Mouse (Mus musculus) stomach, embryonic 16.5 days (tissue): ENCODE data around the gene Sdc3. TPM values are rescaled to one million over a fixed set of nuclear protein-coding genes. Genes with fewer than 3 reads are reported as not detected.

Experiments used
- ATAC-seq: fragments of 200-750 bp; cut with Nextera tagmentation; 2 replicates; pipeline ENCODE4 v1.8.0; 2017; ENCODE audit warnings: moderate number of reproducible peaks, moderate TSS enrichment; ENCODE audit not compliant: insufficient read depth, low FRiP score
- H3K27ac ChIP-seq: fragments of 300-500 bp; sonication (generic); 2 replicates; pipeline ENCODE4 v1.5.1; 2014; ENCODE audit warnings: low read length
- H3K27me3 ChIP-seq: fragments of 300-500 bp; sonication (generic); 2 replicates; pipeline ENCODE4 v1.6.1; 2014; ENCODE audit warnings: low read length, control low read depth, mixed read lengths; ENCODE audit not compliant: control insufficient read depth, insufficient read depth
- H3K36me3 ChIP-seq: fragments of 300-500 bp; sonication (generic); 2 replicates; pipeline ENCODE4 v1.6.1; 2014; ENCODE audit warnings: low read length; ENCODE audit not compliant: control insufficient read depth, insufficient read depth
- H3K4me1 ChIP-seq: fragments of 300-500 bp; sonication (generic); 2 replicates; pipeline ENCODE4 v1.6.1; 2014; ENCODE audit warnings: low read length, control low read depth, mixed read lengths; ENCODE audit not compliant: control insufficient read depth, insufficient read depth
- H3K4me2 ChIP-seq: fragments of 300-500 bp; sonication (generic); 2 replicates; pipeline ENCODE4 v1.6.1; 2014; ENCODE audit warnings: low read depth, low read length, mixed read lengths
- H3K4me3 ChIP-seq: fragments of 300-500 bp; sonication (generic); replicated peaks from 2 replicates; pipeline ENCODE4 v1.5.1; 2014; ENCODE audit warnings: mild to moderate bottlenecking, low read length
- H3K9ac ChIP-seq: fragments of 300-500 bp; sonication (generic); 2 replicates; pipeline ENCODE4 v1.6.1; 2014; ENCODE audit warnings: low read length
- H3K9me3 ChIP-seq: fragments of 300-500 bp; sonication (generic); replicated peaks from 2 replicates; pipeline ENCODE4 v1.6.1; 2016; ENCODE audit warnings: low read length, control low read depth; ENCODE audit not compliant: control insufficient read depth
- WGBS: fragments of 180-500 bp; shearing (Covaris S2); extraction: QIAGEN DNeasy Blood & Tissue Kit; methylation state at CpG from one replicate; pipeline ENCODE4 v1.1.7; 2014; 5-methylcytosine and 5-hydroxymethylcytosine counted together
- polyA plus RNA-seq: library from polyadenylated mRNA; unstranded; fragments of >200 nt; fragmentation: Nextera tagmentation; extraction: Ambion mirVana; gene quantifications from 2 replicates; pipeline ENCODE4 v1.2.1, GENCODE M21; 2015

Gene Sdc3
- polyA plus RNA-seq, 1 experiment from 2014 or later: 23.2 TPM

GRCm38 (mm10) chr4:130761809-130762208 is 30.5 kb upstream of the Sdc3 start:
- Histone ChIP-seq H3K4me2 (no peak overlapping the region), H3K36me3 (peaks cover 36% of the 10 kb centered on the region), H3K27me3 (no peaks in the 10 kb centered on the region), H3K4me3 (no peak overlapping the region), H3K9ac (no peak overlapping the region), H3K4me1 (no peaks in the 10 kb centered on the region), H3K27ac (no peak overlapping the region), H3K9me3 (no peaks in the 10 kb centered on the region)
- no peak for ATAC-seq
- 76% methylated on average over 5 of the region's 5 CpGs for WGBS

GRCm38 (mm10) chr4:130765399-130766160 is 26.8 kb upstream of the Sdc3 start:
- 89% methylated on average over 7 of the region's 7 CpGs for WGBS
- Histone ChIP-seq H3K9me3 (no peaks in the 10 kb centered on the region), H3K27me3 (no peaks in the 10 kb centered on the region), H3K4me1 (no peaks in the 10 kb centered on the region), H3K4me2 (no peak overlapping the region), H3K4me3 (no peak overlapping the region), H3K27ac (no peak overlapping the region), H3K36me3 (peaks cover 31% of the 10 kb centered on the region), H3K9ac (no peak overlapping the region)
- no peak for ATAC-seq

GRCm38 (mm10) chr4:130766387-130766786 is 25.9 kb upstream of the Sdc3 start:
- Histone ChIP-seq H3K36me3 (peaks cover 33% of the 10 kb centered on the region), H3K27me3 (no peaks in the 10 kb centered on the region), H3K27ac (no peak overlapping the region), H3K4me1 (no peaks in the 10 kb centered on the region), H3K4me2 (no peak overlapping the region), H3K9ac (no peak overlapping the region), H3K4me3 (no peak overlapping the region), H3K9me3 (no peaks in the 10 kb centered on the region)
- WGBS: 100% methylated on average over 1 of the region's 2 CpGs
- no peak for ATAC-seq

- H3K4me1 ChIP-seq: no peaks in the 10 kb centered on the region
- ATAC-seq: no peak
- no peaks in the 10 kb centered on the region for H3K9me3 ChIP-seq
- no peak overlapping the region for H3K4me2 ChIP-seq
- no peak overlapping the region for H3K4me3 ChIP-seq
- no peak overlapping the region for H3K9ac ChIP-seq
- no peak overlapping the region for H3K27ac ChIP-seq
- peaks cover 37% of the 10 kb centered on the region for H3K36me3 ChIP-seq
- 92% methylated on average over 4 of the region's 4 CpGs for WGBS
- H3K27me3 ChIP-seq: no peaks in the 10 kb centered on the region
These were observed 25.4 kb upstream of the Sdc3 start for GRCm38 (mm10) chr4:130766926-130767325.

- H3K4me1 ChIP-seq: peaks cover 6% of the 10 kb centered on the region; the same call in 1 of the 2 replicates
- WGBS: 85% methylated on average over 4 of the region's 4 CpGs
- no peak for ATAC-seq
- H3K27me3 ChIP-seq: no peaks in the 10 kb centered on the region
- H3K9me3 ChIP-seq: no peaks in the 10 kb centered on the region
- H3K36me3 ChIP-seq: peaks cover 17% of the 10 kb centered on the region; the same call in 1 of the 2 replicates
- no peak overlapping the region for H3K9ac ChIP-seq
- H3K4me2 ChIP-seq: no peak overlapping the region
- H3K27ac ChIP-seq: no peak overlapping the region
- no peak overlapping the region for H3K4me3 ChIP-seq
These were observed 18.4 kb upstream of the Sdc3 start for GRCm38 (mm10) chr4:130773899-130774298.

GRCm38 (mm10) chr4:130774822-130775221 is 17.5 kb upstream of the Sdc3 start:
- no peak overlapping the region for H3K4me3 ChIP-seq
- H3K9ac ChIP-seq: no peak overlapping the region
- no peak overlapping the region for H3K4me2 ChIP-seq
- no peak for ATAC-seq
- no peak overlapping the region for H3K27ac ChIP-seq
- H3K27me3 ChIP-seq: no peaks in the 10 kb centered on the region
- no peaks in the 10 kb centered on the region for H3K9me3 ChIP-seq
- WGBS: 82% methylated on average over 4 of the region's 4 CpGs
- peaks cover 19% of the 10 kb centered on the region; the same call in 1 of the 2 replicates for H3K36me3 ChIP-seq
- peaks cover 6% of the 10 kb centered on the region; the same call in 1 of the 2 replicates for H3K4me1 ChIP-seq

- peaks cover 15% of the 10 kb centered on the region; the same call in 1 of the 2 replicates for H3K36me3 ChIP-seq
- H3K27ac ChIP-seq: peak overlapping the region; percentile 47; the same call in 1 of the 2 replicates
- 47% methylated on average over 10 of the region's 10 CpGs for WGBS
These were observed 14.7 kb upstream of the Sdc3 start for GRCm38 (mm10) chr4:130777647-130778046.

GRCm38 (mm10) chr4:130779037-130779436 is 13.3 kb upstream of the Sdc3 start:
- H3K36me3 ChIP-seq: peaks cover 9% of the 10 kb centered on the region; the same call in 1 of the 2 replicates
- H3K4me3 ChIP-seq: no peak overlapping the region
- H3K4me1 ChIP-seq: peaks cover 6% of the 10 kb centered on the region; the same call in 1 of the 2 replicates
- no peak overlapping the region for H3K27ac ChIP-seq
- WGBS: 57% methylated on average over 3 of the region's 3 CpGs
- no peak for ATAC-seq
- no peak overlapping the region for H3K4me2 ChIP-seq
- H3K27me3 ChIP-seq: no peaks in the 10 kb centered on the region
- H3K9ac ChIP-seq: no peak overlapping the region
- H3K9me3 ChIP-seq: no peaks in the 10 kb centered on the region

More at GRCm38 (mm10) chr4:130777647-130778046, 14.7 kb upstream of the Sdc3 start:
- Histone ChIP-seq H3K4me2 (no peak overlapping the region), H3K9me3 (no peaks in the 10 kb centered on the region), H3K27me3 (no peaks in the 10 kb centered on the region), H3K9ac (no peak overlapping the region), H3K4me3 (no peak overlapping the region), H3K4me1 (peaks cover 6% of the 10 kb centered on the region; the same call in 1 of the 2 replicates)
- ATAC-seq: no peak

GRCm38 (mm10) chr4:130782492-130782891 is 9.8 kb upstream of the Sdc3 start:
- H3K27ac ChIP-seq: no peak overlapping the region
- no peak overlapping the region for H3K9ac ChIP-seq
- ATAC-seq: no peak
- H3K4me1 ChIP-seq: no peaks in the 10 kb centered on the region
- H3K36me3 ChIP-seq: 0 out of 2 replicates have a peak, but pooled peaks cover 9% of the 10 kb centered on the region
- H3K4me2 ChIP-seq: no peak overlapping the region
- no peaks in the 10 kb centered on the region for H3K9me3 ChIP-seq
- H3K4me3 ChIP-seq: no peak overlapping the region
- H3K27me3 ChIP-seq: no peaks in the 10 kb centered on the region
- 78% methylated on average over 2 of the region's 2 CpGs for WGBS
